Mouse (Mus musculus) limb, embryonic 10.5 days (tissue): ENCODE results near the gene Exoc4. TPM values are rescaled to one million over a fixed set of nuclear protein-coding genes. Genes with fewer than 3 reads are reported as not detected.

Experiments
- DNase-seq: peaks from one replicate; pipeline ENCODE4 v3.0.0-alpha.2; 2017; ENCODE audit warnings: low spot score
- H3K27ac ChIP-seq: fragments of 300-500 bp; sonication (generic); 2 replicates; pipeline ENCODE4 v1.5.1; 2016; ENCODE audit warnings: mild to moderate bottlenecking
- H3K27me3 ChIP-seq: fragments of 300-500 bp; sonication (generic); 2 replicates; pipeline ENCODE4 v1.6.1; 2016; ENCODE audit warnings: low read depth, mild to moderate bottlenecking; ENCODE audit not compliant: poor library complexity, severe bottlenecking
- H3K36me3 ChIP-seq: fragments of 300-500 bp; sonication (generic); 2 replicates; pipeline ENCODE4 v1.6.1; 2016; ENCODE audit warnings: mild to moderate bottlenecking, moderate library complexity
- H3K4me1 ChIP-seq: fragments of 300-500 bp; sonication (generic); 2 replicates; pipeline ENCODE4 v1.6.1; 2016
- H3K4me3 ChIP-seq: fragments of 300-500 bp; sonication (generic); 2 replicates; pipeline ENCODE4 v1.5.1; 2016; ENCODE audit warnings: mild to moderate bottlenecking, moderate library complexity
- H3K9me3 ChIP-seq: fragments of 300-500 bp; sonication (generic); replicated peaks from 2 replicates; pipeline ENCODE4 v1.6.1; 2016; ENCODE audit warnings: mild to moderate bottlenecking
- WGBS: fragments of 180-500 bp; shearing (Covaris S2); methylation state at CpG from one replicate; pipeline ENCODE4 v1.1.7; 2016; 5-methylcytosine and 5-hydroxymethylcytosine counted together
- polyA plus RNA-seq: library from polyadenylated mRNA; unstranded; fragments of >200 nt; fragmentation: Nextera tagmentation; extraction: Ambion mirVana; gene quantifications from 2 replicates; pipeline ENCODE4 v1.2.1, GENCODE M21; 2016

Exoc4 gene
- polyA plus RNA-seq, 1 experiment from 2014 or later = 28.7 TPM

DNA sequence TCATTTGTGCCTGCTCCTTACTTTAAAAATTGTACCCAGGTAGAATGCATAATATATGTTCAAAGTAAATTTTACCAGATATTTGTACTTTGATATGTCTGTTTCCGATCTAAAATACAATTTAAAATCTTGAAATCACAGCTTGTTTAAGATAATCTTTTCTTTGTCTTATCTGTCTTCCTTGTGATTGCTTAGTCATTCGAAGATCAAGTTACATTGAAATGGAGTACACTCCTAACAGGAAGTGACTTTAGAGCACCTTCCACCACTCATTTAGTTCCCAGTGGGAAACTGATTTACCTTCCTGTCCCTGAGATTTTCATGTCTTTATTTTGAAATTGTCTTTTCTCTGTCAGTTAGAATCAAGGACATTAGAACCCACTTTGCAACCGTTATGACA, 254.5 kb downstream of the Exoc4 start:
- WGBS = 88% methylated on average over 3 of the region's 3 CpGs
- Histone ChIP-seq H3K4me1 (no peaks in the 10 kb centered on the region), H3K27me3 (no peaks in the 10 kb centered on the region), H3K4me3 (no peak overlapping the region), H3K9me3 (no peaks in the 10 kb centered on the region), H3K27ac (no peak overlapping the region), H3K36me3 (peaks cover 5% of the 10 kb centered on the region; the same call in 1 of the 2 replicates)
- DNase-seq = no peak

DNA sequence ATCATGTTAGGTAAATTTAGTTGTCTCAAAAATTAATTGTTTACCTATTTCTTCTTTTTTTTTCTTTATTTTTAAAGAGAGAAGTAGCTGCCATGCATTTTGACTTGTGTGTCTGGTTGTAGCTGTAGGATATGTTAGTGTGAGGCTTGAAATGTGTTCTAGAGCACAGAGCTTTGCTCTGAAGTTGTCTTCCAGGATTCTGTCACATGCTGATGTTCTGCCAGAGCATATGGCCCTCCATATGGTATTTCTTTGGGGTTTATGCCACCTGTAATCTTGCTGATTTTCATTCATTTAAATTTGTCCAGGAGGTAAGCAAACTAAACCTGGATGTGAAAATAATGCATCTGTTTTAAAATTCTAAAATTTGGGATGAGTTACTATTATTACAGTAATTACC, 258.2 kb downstream of the Exoc4 start:
- no peaks in the 10 kb centered on the region for H3K36me3 ChIP-seq
- DNase-seq = no peak
- H3K4me3 ChIP-seq = no peak overlapping the region
- no peaks in the 10 kb centered on the region for H3K27me3 ChIP-seq
- H3K27ac ChIP-seq = no peak overlapping the region
- H3K9me3 ChIP-seq = no peaks in the 10 kb centered on the region
- no peaks in the 10 kb centered on the region for H3K4me1 ChIP-seq

DNA sequence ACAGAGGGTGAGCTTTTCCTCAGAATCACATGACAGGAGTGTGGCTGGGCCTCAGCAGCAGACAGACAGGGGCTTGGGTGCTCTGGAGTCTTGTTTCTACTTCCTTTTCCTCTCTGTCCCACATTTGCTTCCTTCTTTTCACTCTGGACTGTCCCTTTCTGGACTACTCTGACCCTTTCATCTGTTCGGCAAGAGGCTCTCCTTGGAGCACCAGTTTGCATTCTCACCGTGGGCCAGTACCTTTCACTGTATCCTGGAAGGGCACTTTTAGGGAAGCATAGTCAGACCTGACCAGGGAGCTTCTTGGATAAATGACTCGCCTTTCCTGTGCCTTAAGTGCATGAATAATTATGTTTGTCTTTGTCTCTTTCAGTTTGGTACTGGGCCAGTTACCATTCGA, 266.5 kb downstream of the Exoc4 start:
- H3K27ac ChIP-seq = no peak overlapping the region

DNA sequence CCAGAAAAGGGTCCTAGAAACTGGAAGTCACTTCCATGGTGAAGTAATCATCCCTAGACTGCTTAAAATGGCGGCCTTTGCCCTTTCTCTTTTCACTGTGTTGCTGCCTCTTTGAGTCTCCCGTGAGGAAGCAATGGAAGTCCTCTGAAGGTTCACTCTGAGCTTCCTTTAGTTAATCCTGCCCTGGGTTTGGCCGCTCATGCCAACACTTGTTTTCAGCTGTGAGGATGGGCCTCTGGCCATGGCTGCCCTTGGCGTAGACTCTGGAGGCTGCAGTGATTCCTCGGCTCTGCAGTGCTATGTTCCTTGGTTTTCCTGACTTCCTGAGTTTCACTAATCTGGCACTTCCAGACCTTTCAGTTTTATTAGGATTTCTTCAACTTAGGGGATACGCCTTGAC, 267.9 kb downstream of the Exoc4 start:
- Histone ChIP-seq H3K9me3 (no peaks in the 10 kb centered on the region), H3K4me1 (peaks cover 9% of the 10 kb centered on the region), H3K4me3 (no peak overlapping the region), H3K36me3 (no peaks in the 10 kb centered on the region), H3K27ac (no peak overlapping the region), H3K27me3 (no peaks in the 10 kb centered on the region)
- WGBS = 86% methylated on average over 6 of the region's 6 CpGs
- no peak for DNase-seq

More for the DNA sequence above, 266.5 kb downstream of the Exoc4 start:
- Histone ChIP-seq H3K27me3 (no peaks in the 10 kb centered on the region), H3K9me3 (no peaks in the 10 kb centered on the region), H3K4me3 (no peak overlapping the region), H3K36me3 (no peaks in the 10 kb centered on the region), H3K4me1 (peaks cover 9% of the 10 kb centered on the region)
- WGBS = 71% methylated on average over 4 of the region's 4 CpGs
- no peak for DNase-seq

DNA sequence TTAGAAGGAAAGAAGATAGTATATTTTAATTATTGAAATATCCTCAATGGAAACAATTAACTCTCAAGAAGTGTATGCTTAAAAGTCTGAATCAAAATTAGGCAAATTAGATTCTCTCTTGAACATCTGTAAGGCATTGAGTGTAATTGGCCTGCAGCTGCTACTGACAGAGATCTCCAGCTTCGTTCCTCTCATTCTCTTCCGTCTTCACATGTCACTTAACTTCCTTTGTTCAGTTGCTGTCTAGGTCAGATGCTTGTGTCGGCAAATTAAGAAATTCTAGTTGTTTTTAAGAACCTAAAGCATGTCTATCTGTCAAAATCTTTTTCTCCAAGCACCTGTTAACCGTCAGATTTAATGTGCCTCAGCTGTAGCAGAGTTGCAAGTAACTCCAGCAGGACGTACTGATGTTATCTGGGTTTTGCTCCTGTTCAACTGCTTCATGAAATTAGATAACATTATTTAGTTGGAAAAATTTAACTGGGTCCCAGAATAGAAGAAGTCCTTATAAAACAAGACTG, 269.1 kb downstream of the Exoc4 start:
- no peak for DNase-seq
- Histone ChIP-seq H3K36me3 (no peaks in the 10 kb centered on the region), H3K4me3 (no peak overlapping the region), H3K27ac (no peak overlapping the region), H3K27me3 (no peaks in the 10 kb centered on the region), H3K9me3 (no peaks in the 10 kb centered on the region), H3K4me1 (peaks cover 9% of the 10 kb centered on the region)
- WGBS = 27% methylated on average over 5 of the region's 5 CpGs

DNA sequence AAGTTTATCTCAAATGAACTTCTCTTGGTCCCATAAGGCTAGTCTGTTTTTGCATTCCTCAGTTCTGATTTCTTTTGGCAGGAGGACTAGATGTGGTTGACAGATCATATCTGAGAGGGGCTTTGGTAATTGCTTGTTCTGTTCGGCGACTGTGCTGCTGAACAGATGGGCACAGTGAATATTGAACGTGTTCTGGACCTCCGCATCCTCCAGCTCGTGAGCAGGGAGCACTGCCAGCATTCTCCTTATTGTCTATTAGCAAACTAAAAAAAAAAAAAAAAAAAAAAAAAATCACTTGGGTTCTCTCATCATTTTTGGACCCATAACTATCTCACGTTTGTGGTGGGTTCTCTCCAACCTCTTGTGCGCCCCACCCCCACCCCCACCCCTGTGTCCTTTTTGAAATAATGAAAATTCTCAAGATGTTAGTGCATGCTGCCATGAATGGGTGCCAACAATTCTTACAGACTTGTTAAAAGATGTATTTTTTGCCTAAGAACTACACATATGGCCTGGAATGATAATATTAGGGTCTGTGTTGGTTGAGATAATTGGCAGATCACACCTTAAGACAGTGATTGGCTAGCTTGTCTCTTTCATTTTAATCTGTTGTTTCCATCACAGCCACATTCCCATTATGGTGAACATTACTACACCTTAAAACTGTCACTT, 276.9 kb downstream of the Exoc4 start:
- H3K27me3 ChIP-seq = no peaks in the 10 kb centered on the region
- WGBS = 92% methylated on average over 7 of the region's 7 CpGs
- H3K9me3 ChIP-seq = no peaks in the 10 kb centered on the region
- no peak overlapping the region for H3K27ac ChIP-seq
- no peaks in the 10 kb centered on the region for H3K4me1 ChIP-seq
- DNase-seq = no peak
- no peak overlapping the region for H3K4me3 ChIP-seq
- H3K36me3 ChIP-seq = no peaks in the 10 kb centered on the region

DNA sequence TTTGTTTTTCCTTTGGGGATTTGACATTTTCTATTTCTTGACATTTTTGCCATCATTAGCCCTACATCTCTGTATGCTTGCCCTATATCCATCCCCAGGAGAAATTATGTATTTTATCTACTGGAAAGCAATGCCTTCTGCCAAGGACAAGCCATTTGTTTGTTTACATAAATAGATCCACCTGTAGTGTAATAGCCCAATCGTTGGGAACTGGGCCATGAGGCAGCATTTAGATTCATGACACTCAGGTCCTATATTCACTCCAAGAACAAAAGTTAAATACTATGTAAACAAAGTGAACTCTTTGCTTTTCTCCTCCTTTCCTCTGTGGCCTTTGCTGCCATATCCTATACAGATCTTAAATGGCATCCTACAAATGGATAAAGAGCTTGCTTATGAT, 291.5 kb downstream of the Exoc4 start:
- Histone ChIP-seq H3K36me3 (no peaks in the 10 kb centered on the region), H3K27ac (no peak overlapping the region), H3K27me3 (no peaks in the 10 kb centered on the region), H3K4me3 (no peak overlapping the region), H3K9me3 (no peaks in the 10 kb centered on the region), H3K4me1 (no peaks in the 10 kb centered on the region)
- no peak for DNase-seq
- 85% methylated on average over 1 of the region's 1 CpGs for WGBS

DNA sequence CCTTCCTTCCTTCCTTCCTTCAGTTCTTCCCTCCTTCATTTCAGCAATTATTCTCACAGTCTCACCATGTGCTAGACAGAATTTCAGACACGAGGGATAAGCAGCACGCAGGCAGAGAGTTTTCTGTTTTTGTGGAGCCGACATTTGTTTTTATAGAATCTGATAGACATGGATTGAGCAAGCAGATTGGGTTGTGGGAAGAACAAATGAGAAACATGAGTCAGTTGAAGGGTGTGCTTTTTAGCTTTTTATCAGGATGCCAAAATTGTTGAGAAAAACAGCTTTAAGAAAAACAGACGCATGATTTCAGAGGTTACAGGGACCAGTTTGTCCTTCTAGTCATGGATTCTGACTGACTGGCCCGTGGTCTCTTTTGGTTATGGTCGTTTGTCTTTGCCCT, 293.8 kb downstream of the Exoc4 start:
- WGBS = 89% methylated on average over 6 of the region's 6 CpGs
- H3K4me3 ChIP-seq = no peak overlapping the region
- H3K27ac ChIP-seq = no peak overlapping the region
- H3K36me3 ChIP-seq = no peaks in the 10 kb centered on the region
- no peak for DNase-seq
- H3K9me3 ChIP-seq = no peaks in the 10 kb centered on the region
- no peaks in the 10 kb centered on the region for H3K27me3 ChIP-seq
- no peaks in the 10 kb centered on the region for H3K4me1 ChIP-seq

DNA sequence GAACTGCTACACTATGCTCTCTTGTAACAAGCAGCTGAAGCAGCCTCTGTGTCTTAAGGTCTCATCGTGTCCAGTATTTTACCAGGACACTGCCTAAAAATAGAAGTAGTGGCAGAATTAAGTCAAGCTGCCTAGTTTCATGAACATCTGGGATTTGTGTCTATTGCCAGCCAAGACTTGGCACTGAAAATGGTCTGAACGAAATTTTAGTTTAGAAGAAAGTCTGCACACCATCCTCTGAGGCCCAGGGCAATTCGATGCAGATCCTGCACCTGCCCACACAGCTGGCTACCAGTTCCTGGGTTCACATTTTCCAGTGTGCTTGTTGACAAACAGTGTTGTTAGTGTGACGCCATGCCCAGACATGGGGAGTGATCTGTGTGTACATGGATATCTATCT, 303.0 kb downstream of the Exoc4 start:
- H3K27ac ChIP-seq = no peak overlapping the region
- no peaks in the 10 kb centered on the region for H3K27me3 ChIP-seq
- no peak overlapping the region for H3K4me3 ChIP-seq
- H3K9me3 ChIP-seq = no peaks in the 10 kb centered on the region
- 0 out of 2 replicates have a peak, but pooled peaks cover 5% of the 10 kb centered on the region for H3K4me1 ChIP-seq
- no peak for DNase-seq
- H3K36me3 ChIP-seq = no peaks in the 10 kb centered on the region
- WGBS = 87% methylated on average over 4 of the region's 4 CpGs

DNA sequence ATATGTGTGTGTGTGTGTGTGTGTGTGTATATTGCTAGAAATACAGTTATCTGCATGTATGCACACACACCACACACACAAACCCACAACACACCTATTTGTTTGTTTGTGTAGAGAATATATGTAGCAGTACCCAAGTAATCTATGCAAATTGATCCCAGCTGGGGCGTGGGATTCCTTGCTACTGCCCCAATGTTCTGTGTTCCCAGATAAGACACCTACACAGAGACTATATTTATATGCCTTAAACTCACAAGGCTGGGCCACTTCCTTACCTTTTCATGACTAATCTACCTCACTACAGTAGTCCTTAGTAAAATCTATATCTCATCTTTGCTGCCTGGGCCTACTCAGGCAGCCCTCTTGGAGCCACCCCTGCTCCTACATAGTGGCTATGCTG, 312.0 kb downstream of the Exoc4 start:
- H3K4me1 ChIP-seq = no peaks in the 10 kb centered on the region
- H3K36me3 ChIP-seq = no peaks in the 10 kb centered on the region
- H3K4me3 ChIP-seq = no peak overlapping the region
- no peaks in the 10 kb centered on the region for H3K27me3 ChIP-seq
- WGBS = 87% methylated on average over 1 of the region's 1 CpGs
- no peaks in the 10 kb centered on the region for H3K9me3 ChIP-seq
- DNase-seq = no peak
- no peak overlapping the region for H3K27ac ChIP-seq

DNA sequence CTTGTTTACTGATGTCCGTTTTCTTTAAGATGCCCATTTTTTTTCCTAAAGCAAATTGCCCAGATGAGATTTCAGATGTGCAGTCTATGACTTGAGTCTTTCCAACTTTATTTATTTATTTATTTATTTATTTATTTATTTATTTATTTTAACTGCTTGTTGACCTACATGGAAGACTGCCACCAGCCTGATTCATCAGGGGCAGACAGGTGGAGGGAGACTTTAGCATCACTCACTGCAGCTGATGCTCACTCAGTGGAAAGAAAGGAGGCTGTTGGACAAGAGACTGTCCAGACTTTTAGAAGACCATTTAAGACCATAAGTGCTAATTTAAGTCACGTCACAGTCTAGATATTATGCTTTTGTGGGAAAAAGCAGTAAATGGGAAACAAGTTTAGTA, 313.0 kb downstream of the Exoc4 start:
- Histone ChIP-seq H3K9me3 (no peaks in the 10 kb centered on the region), H3K36me3 (no peaks in the 10 kb centered on the region), H3K27me3 (no peaks in the 10 kb centered on the region), H3K4me1 (no peaks in the 10 kb centered on the region), H3K4me3 (no peak overlapping the region), H3K27ac (no peak overlapping the region)
- no peak for DNase-seq
- WGBS = 84% methylated on average over 2 of the region's 2 CpGs

DNA sequence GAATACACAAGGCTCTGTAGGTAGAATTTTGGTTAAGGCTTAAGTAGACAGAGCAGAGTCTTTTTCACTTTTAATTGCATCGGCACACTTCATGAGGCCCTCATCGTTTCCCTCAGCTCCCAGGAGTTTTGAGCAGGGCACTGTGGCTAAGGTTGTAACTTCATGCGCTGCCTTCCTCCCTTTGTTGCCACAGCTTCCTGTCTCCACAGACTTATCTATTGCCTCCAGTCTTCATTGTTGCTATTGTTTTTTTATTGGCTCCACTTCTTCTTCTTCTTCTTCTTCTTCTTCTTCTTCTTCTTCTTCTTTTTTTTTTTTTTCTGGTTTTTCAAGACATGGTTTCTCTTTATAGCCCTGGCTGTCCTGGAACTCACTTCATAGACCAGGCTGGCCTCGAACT, 327.1 kb downstream of the Exoc4 start:
- no peak overlapping the region for H3K27ac ChIP-seq
- DNase-seq = no peak
- no peaks in the 10 kb centered on the region for H3K9me3 ChIP-seq
- no peaks in the 10 kb centered on the region for H3K36me3 ChIP-seq
- H3K27me3 ChIP-seq = no peaks in the 10 kb centered on the region
- peaks cover 9% of the 10 kb centered on the region; the same call in 1 of the 2 replicates for H3K4me1 ChIP-seq
- no peak overlapping the region for H3K4me3 ChIP-seq
- WGBS = 92% methylated on average over 4 of the region's 4 CpGs

DNA sequence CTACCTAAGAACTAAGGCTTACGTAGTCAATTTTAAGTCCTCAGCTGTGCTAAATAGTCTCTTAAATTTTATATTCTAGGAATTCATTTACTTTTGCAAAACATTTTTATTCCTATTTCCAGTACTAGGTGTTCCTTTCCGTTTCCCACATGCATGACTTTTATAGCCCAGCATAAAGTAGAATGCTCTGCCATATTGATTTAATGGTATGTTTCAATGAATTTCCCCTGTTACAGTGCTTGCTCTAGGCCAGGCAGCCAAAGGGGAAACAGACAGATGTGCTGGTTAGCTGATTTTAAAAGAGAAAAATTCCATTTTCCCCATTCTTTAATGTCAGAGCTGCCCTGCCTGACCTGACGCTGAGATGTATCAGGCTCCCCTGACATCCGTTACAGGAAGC, 359.6 kb downstream of the Exoc4 start:
- 81% methylated on average over 4 of the region's 4 CpGs for WGBS
- no peak for DNase-seq
- H3K9me3 ChIP-seq = no peaks in the 10 kb centered on the region
- H3K4me3 ChIP-seq = no peak overlapping the region
- H3K27ac ChIP-seq = no peak overlapping the region
- no peaks in the 10 kb centered on the region for H3K36me3 ChIP-seq
- H3K27me3 ChIP-seq = no peaks in the 10 kb centered on the region
- peaks cover 6% of the 10 kb centered on the region; the same call in 1 of the 2 replicates for H3K4me1 ChIP-seq

DNA sequence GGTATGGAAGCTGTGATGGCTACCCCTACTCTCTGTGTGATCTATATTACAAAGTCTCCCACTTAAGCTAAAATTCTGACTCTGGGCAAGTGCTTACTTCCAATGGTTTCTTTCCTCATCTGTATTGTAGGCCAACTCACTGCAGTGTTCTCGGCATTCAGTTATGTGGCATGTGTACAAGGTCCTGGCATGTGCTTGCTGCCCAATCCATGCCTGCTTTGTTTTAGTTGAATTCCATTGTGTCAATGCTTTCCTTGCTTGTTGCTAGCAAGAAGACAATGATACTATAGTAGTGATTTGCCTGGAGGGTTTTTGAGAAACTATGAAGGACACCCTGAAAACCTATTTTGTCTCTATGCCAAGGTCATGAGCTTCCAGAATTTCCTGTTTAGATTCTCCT, 365.1 kb downstream of the Exoc4 start:
- H3K9me3 ChIP-seq = no peaks in the 10 kb centered on the region
- H3K4me3 ChIP-seq = no peak overlapping the region
- no peaks in the 10 kb centered on the region for H3K36me3 ChIP-seq
- 84% methylated on average over 1 of the region's 1 CpGs for WGBS
- no peak for DNase-seq
- H3K27me3 ChIP-seq = no peaks in the 10 kb centered on the region
- H3K27ac ChIP-seq = no peak overlapping the region
- H3K4me1 ChIP-seq = peaks cover 3% of the 10 kb centered on the region; the same call in 1 of the 2 replicates
